In the genomic region with DNA sequence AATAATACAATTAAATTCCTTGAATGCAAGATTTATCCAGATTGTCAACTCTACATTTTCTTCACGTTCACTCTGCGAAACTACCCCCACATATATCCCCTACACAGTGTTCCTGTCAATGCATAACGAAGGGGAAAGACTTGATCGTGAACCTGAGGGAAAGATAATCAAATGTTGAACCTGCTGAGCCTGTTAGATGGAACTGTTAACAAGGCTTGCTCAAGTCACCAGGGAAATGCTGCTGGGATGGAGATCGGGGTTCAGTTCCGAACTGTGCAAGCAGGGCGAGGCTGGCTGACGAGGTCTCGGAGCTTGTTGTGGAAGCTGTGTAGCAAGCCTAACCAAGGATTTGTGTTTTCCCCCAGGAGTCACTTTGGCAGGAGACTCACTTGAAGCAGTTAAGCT, we compare ENCODE assay signal across 11 mouse cellular contexts.
A peak's percentile ranks its signal among the peaks of the same experiment; 100 is the strongest.
DNase-seq lines count a peak whose midpoint lies in the region; ATAC-seq lines count a peak whose summit lies in the region.
"Had no signal": no experiment of that assay in that cellular context is flagged by ENCODE, and none has a peak within 500 bp of the region (broad histone marks: within the 10 kb centered on the region; RNA-seq: fewer than 3 reads in every experiment).

No protein-coding gene starts in this region.

- H3K9me3 ChIP-seq in hindbrain, embryonic 11.5 days (ENCODE audit: control insufficient read depth, low read length): no peaks in the 10 kb centered on the region
- no peaks in the 10 kb centered on the region for H3K9me3 ChIP-seq in hindbrain, embryonic 10.5 days
- no peaks in the 10 kb centered on the region for H3K9me3 ChIP-seq in forebrain, embryonic 15.5 days
- no peaks in the 10 kb centered on the region for H3K9me3 ChIP-seq in hindbrain, embryonic 13.5 days
- H3K9me3 ChIP-seq in midbrain, embryonic 12.5 days: no peaks in the 10 kb centered on the region
- no peaks in the 10 kb centered on the region for H3K9me3 ChIP-seq in liver, embryonic 11.5 days (ENCODE audit: control insufficient read depth, low read length)

- no peaks in the 10 kb centered on the region for H3K27me3 ChIP-seq in hindbrain, embryonic 11.5 days (ENCODE audit: control insufficient read depth, insufficient read depth, low read length)
- no peaks in the 10 kb centered on the region for H3K27me3 ChIP-seq in hindbrain, embryonic 10.5 days (ENCODE audit: insufficient read depth, poor library complexity, severe bottlenecking)
- H3K27me3 ChIP-seq in forebrain, embryonic 15.5 days: no peaks in the 10 kb centered on the region
- no peaks in the 10 kb centered on the region for H3K27me3 ChIP-seq in hindbrain, embryonic 13.5 days
- no peaks in the 10 kb centered on the region for H3K27me3 ChIP-seq in midbrain, embryonic 12.5 days
- H3K27me3 ChIP-seq in liver, embryonic 11.5 days (replicated peaks; ENCODE audit: control insufficient read depth, insufficient read depth, low read length): no peaks in the 10 kb centered on the region
- H3K27me3 ChIP-seq: megakaryocyte, embryonic 14.5 days had no signal

- no peak; the same call in 1 of the 2 replicates for ATAC-seq in hindbrain, embryonic 11.5 days (ENCODE audit: low FRiP score)
- ATAC-seq in forebrain, embryonic 15.5 days (replicated peaks): peak; percentile 77
- no peak for ATAC-seq in hindbrain, embryonic 13.5 days (ENCODE audit: low FRiP score)
- peak; percentile 38; the same call in 1 of the 2 replicates for ATAC-seq in midbrain, embryonic 12.5 days (ENCODE audit: low FRiP score, low read depth)
- no peak for ATAC-seq in liver, embryonic 11.5 days (replicated peaks; ENCODE audit: low FRiP score)

- H3K27ac ChIP-seq in hindbrain, embryonic 11.5 days (ENCODE audit: low read depth, low read length): no peak overlapping the region
- H3K27ac ChIP-seq in hindbrain, embryonic 10.5 days: no peak overlapping the region
- peak overlapping the region; percentile 55 for H3K27ac ChIP-seq in forebrain, embryonic 15.5 days (replicated peaks)
- H3K27ac ChIP-seq in hindbrain, embryonic 13.5 days: no peak overlapping the region
- H3K27ac ChIP-seq in midbrain, embryonic 12.5 days (replicated peaks): peak overlapping the region; percentile 60; the same call in 1 of the 2 replicates
- no peak overlapping the region for H3K27ac ChIP-seq in liver, embryonic 11.5 days (ENCODE audit: low read depth, low read length)

- no peak overlapping the region for H3K4me2 ChIP-seq in hindbrain, embryonic 11.5 days (replicated peaks; ENCODE audit: low read depth, low read length)
- H3K4me2 ChIP-seq in forebrain, embryonic 15.5 days (replicated peaks): peak overlapping the region; percentile 47
- H3K4me2 ChIP-seq in hindbrain, embryonic 13.5 days: peak overlapping the region; percentile 38
- H3K4me2 ChIP-seq in midbrain, embryonic 12.5 days (replicated peaks): peak overlapping the region; percentile 36
- no peak overlapping the region for H3K4me2 ChIP-seq in liver, embryonic 11.5 days

- no peak overlapping the region for H3K4me3 ChIP-seq in hindbrain, embryonic 11.5 days (ENCODE audit: low read depth, low read length)
- H3K4me3 ChIP-seq in hindbrain, embryonic 10.5 days: no peak overlapping the region
- peak overlapping the region; percentile 32 for H3K4me3 ChIP-seq in forebrain, embryonic 15.5 days
- H3K4me3 ChIP-seq in hindbrain, embryonic 13.5 days: no peak overlapping the region
- peak overlapping the region; percentile 19 for H3K4me3 ChIP-seq in midbrain, embryonic 12.5 days
- H3K4me3 ChIP-seq in liver, embryonic 11.5 days (ENCODE audit: low read depth, low read length): no peak overlapping the region
- H3K4me3 ChIP-seq: erythroblast, embryonic 14.5 days; megakaryocyte, embryonic 14.5 days had no signal

- no peak overlapping the region for H3K9ac ChIP-seq in hindbrain, embryonic 11.5 days (ENCODE audit: low read depth, low read length)
- peak overlapping the region; percentile 34 for H3K9ac ChIP-seq in forebrain, embryonic 15.5 days (replicated peaks)
- H3K9ac ChIP-seq in hindbrain, embryonic 13.5 days: no peak overlapping the region
- no peak overlapping the region for H3K9ac ChIP-seq in midbrain, embryonic 12.5 days (replicated peaks)
- no peak overlapping the region for H3K9ac ChIP-seq in liver, embryonic 11.5 days (ENCODE audit: low read depth, low read length)

- 85% methylated on average over 9 of the region's 9 CpGs for WGBS in hindbrain, embryonic 11.5 days
- 87% methylated on average over 9 of the region's 9 CpGs for WGBS in hindbrain, embryonic 10.5 days
- 29% methylated on average over 9 of the region's 9 CpGs for WGBS in forebrain, embryonic 15.5 days
- WGBS in hindbrain, embryonic 13.5 days: 74% methylated on average over 9 of the region's 9 CpGs
- 63% methylated on average over 9 of the region's 9 CpGs for WGBS in midbrain, embryonic 12.5 days
- 87% methylated on average over 9 of the region's 9 CpGs for WGBS in liver, embryonic 11.5 days

- no peaks in the 10 kb centered on the region for H3K4me1 ChIP-seq in hindbrain, embryonic 11.5 days (replicated peaks; ENCODE audit: control insufficient read depth, insufficient read depth, low read length)
- H3K4me1 ChIP-seq in hindbrain, embryonic 10.5 days (replicated peaks): no peaks in the 10 kb centered on the region
- peaks cover 4% of the 10 kb centered on the region for H3K4me1 ChIP-seq in forebrain, embryonic 15.5 days
- peaks cover 4% of the 10 kb centered on the region; the same call in 1 of the 2 replicates for H3K4me1 ChIP-seq in hindbrain, embryonic 13.5 days (replicated peaks)
- peaks cover 3% of the 10 kb centered on the region; the same call in 1 of the 2 replicates for H3K4me1 ChIP-seq in midbrain, embryonic 12.5 days
- no peaks in the 10 kb centered on the region for H3K4me1 ChIP-seq in liver, embryonic 11.5 days (replicated peaks; ENCODE audit: control insufficient read depth, insufficient read depth, low read length)
- H3K4me1 ChIP-seq: megakaryocyte, embryonic 14.5 days had no signal

- no peaks in the 10 kb centered on the region for H3K36me3 ChIP-seq in hindbrain, embryonic 11.5 days (ENCODE audit: control insufficient read depth, insufficient read depth, low read length)
- H3K36me3 ChIP-seq in hindbrain, embryonic 10.5 days: no peaks in the 10 kb centered on the region
- no peaks in the 10 kb centered on the region for H3K36me3 ChIP-seq in forebrain, embryonic 15.5 days
- no peaks in the 10 kb centered on the region for H3K36me3 ChIP-seq in hindbrain, embryonic 13.5 days
- H3K36me3 ChIP-seq in midbrain, embryonic 12.5 days: no peaks in the 10 kb centered on the region
- no peaks in the 10 kb centered on the region for H3K36me3 ChIP-seq in liver, embryonic 11.5 days (ENCODE audit: control insufficient read depth, insufficient read depth, low read length)

- DNase-seq in hindbrain, embryonic 11.5 days (ENCODE audit: low spot score): peak; percentile 1
- no peak for DNase-seq in hindbrain, embryonic 10.5 days (ENCODE audit: low spot score)
- DNase-seq in ovary, postnatal 14 days (ENCODE audit: low spot score): no peak
- no peak for DNase-seq in spleen, postnatal 14 days (ENCODE audit: low spot score in 2 of 2)
- no peak for DNase-seq in liver, embryonic 11.5 days (ENCODE audit: low spot score)
- DNase-seq: liver had no signal

Comparison
In these comparisons a context has a peak if more than half of its experiments do, and no peak if none do; other contexts are left out.
1. H3K4me2 ChIP-seq: peak in forebrain, embryonic 15.5 days (single experiment), hindbrain, embryonic 13.5 days (single experiment) and midbrain, embryonic 12.5 days (single experiment); none in hindbrain, embryonic 11.5 days (single experiment) and liver, embryonic 11.5 days (single experiment).
2. ATAC-seq: peak in forebrain, embryonic 15.5 days (single experiment) and midbrain, embryonic 12.5 days (single experiment); none in hindbrain, embryonic 11.5 days (single experiment), hindbrain, embryonic 13.5 days (single experiment) and liver, embryonic 11.5 days (single experiment).
3. H3K27ac ChIP-seq: peak in forebrain, embryonic 15.5 days (single experiment) and midbrain, embryonic 12.5 days (single experiment); none in hindbrain, embryonic 11.5 days (single experiment), hindbrain, embryonic 10.5 days (single experiment), hindbrain, embryonic 13.5 days (single experiment) and liver, embryonic 11.5 days (single experiment).
4. H3K4me3 ChIP-seq: peak in forebrain, embryonic 15.5 days (single experiment) and midbrain, embryonic 12.5 days (single experiment); none in hindbrain, embryonic 11.5 days (single experiment), hindbrain, embryonic 10.5 days (single experiment), hindbrain, embryonic 13.5 days (single experiment) and liver, embryonic 11.5 days (single experiment).